Mouse (Mus musculus): ENCODE results near the gene Cpm. TPM values are rescaled to one million over a fixed set of nuclear protein-coding genes. Genes with fewer than 3 reads are reported as not detected.

The Cpm gene
- total RNA-seq, 1 experiment = 4.8 TPM

GRCm38 (mm10) chr10:117593041-117593570 lies 36.2 kb upstream of the Cpm start:
- Histone ChIP-seq H3K27ac (ENCODE audit: insufficient read depth, low read depth, low read length, poor library complexity, severe bottlenecking) (no peak overlapping the region), H3K9me3 (ENCODE audit: control insufficient read depth, insufficient read depth, low read depth, low read length) (no peaks in the 10 kb centered on the region), H3K36me3 (ENCODE audit: control insufficient read depth, insufficient read depth, low read length, poor library complexity, severe bottlenecking) (no peaks in the 10 kb centered on the region), H3K4me1 (ENCODE audit: control insufficient read depth in 2 of 2, insufficient read depth in 2 of 2, low read length in 2 of 2, poor library complexity in 1 of 2) (no peaks in the 10 kb centered on the region), H3K9ac (ENCODE audit: insufficient read depth, low read depth, low read length, poor library complexity, severe bottlenecking) (no peak overlapping the region), H3K4me3 (ENCODE audit: insufficient read depth in 1 of 2, low read depth in 1 of 2, low read length in 2 of 2, poor library complexity in 1 of 2, severe bottlenecking in 1 of 2) (no peak overlapping the region)
- in situ Hi-C loops (cut with MboI; ENCODE audit: low sequenced_read_pairs in 2 of 2, unreplicated experiment in 2 of 2) = no loop called here
- TF ChIP-seq MAFK (IDR thresholded peaks at IDR 0.05; ENCODE audit: insufficient read depth, low read depth, low read length) = no peak
- no peak for TF ChIP-seq CHD2 (IDR thresholded peaks at IDR 0.05; ENCODE audit: low read depth, low read length)
- no peak for TF ChIP-seq HCFC1 (IDR thresholded peaks at IDR 0.05; ENCODE audit: borderline replicate concordance, insufficient read depth, low read length)
- TF ChIP-seq ZC3H11A (IDR thresholded peaks at IDR 0.05; ENCODE audit: borderline replicate concordance, low read depth, low read length) = no peak
- no peak for TF ChIP-seq ZNF384 (IDR thresholded peaks at IDR 0.05; ENCODE audit: low read depth, low read length)
- DNase-seq (ENCODE audit: low read depth, low spot score) = no peak

GRCm38 (mm10) chr10:117593857-117594256 lies 35.4 kb upstream of the Cpm start:
- no peaks in the 10 kb centered on the region for H3K9me3 ChIP-seq (ENCODE audit: control insufficient read depth, insufficient read depth, low read depth, low read length)
- TF ChIP-seq ZNF384 (IDR thresholded peaks at IDR 0.05; ENCODE audit: low read depth, low read length) (no peak), CHD2 (IDR thresholded peaks at IDR 0.05; ENCODE audit: low read depth, low read length) (no peak), MAFK (IDR thresholded peaks at IDR 0.05; ENCODE audit: insufficient read depth, low read depth, low read length) (no peak), ZC3H11A (IDR thresholded peaks at IDR 0.05; ENCODE audit: borderline replicate concordance, low read depth, low read length) (no peak), HCFC1 (IDR thresholded peaks at IDR 0.05; ENCODE audit: borderline replicate concordance, insufficient read depth, low read length) (no peak)
- in situ Hi-C loops (cut with MboI; ENCODE audit: low sequenced_read_pairs in 2 of 2, unreplicated experiment in 2 of 2) = no loop called here
- DNase-seq (ENCODE audit: low read depth, low spot score) = no peak
- H3K4me3 ChIP-seq (ENCODE audit: insufficient read depth in 1 of 2, low read depth in 1 of 2, low read length in 2 of 2, poor library complexity in 1 of 2, severe bottlenecking in 1 of 2) = no peak overlapping the region
- no peak overlapping the region for H3K27ac ChIP-seq (ENCODE audit: insufficient read depth, low read depth, low read length, poor library complexity, severe bottlenecking)
- no peaks in the 10 kb centered on the region for H3K36me3 ChIP-seq (ENCODE audit: control insufficient read depth, insufficient read depth, low read length, poor library complexity, severe bottlenecking)
- H3K9ac ChIP-seq (ENCODE audit: insufficient read depth, low read depth, low read length, poor library complexity, severe bottlenecking) = no peak overlapping the region
- no peaks in the 10 kb centered on the region for H3K4me1 ChIP-seq (ENCODE audit: control insufficient read depth in 2 of 2, insufficient read depth in 2 of 2, low read length in 2 of 2, poor library complexity in 1 of 2)

- no peaks in the 10 kb centered on the region for H3K9me3 ChIP-seq (ENCODE audit: control insufficient read depth, insufficient read depth, low read depth, low read length)
- no peak overlapping the region for H3K4me3 ChIP-seq (ENCODE audit: insufficient read depth in 1 of 2, low read depth in 1 of 2, low read length in 2 of 2, poor library complexity in 1 of 2, severe bottlenecking in 1 of 2)
- TF ChIP-seq MAFK (IDR thresholded peaks at IDR 0.05; ENCODE audit: insufficient read depth, low read depth, low read length) = no peak
- no peak for TF ChIP-seq HCFC1 (IDR thresholded peaks at IDR 0.05; ENCODE audit: borderline replicate concordance, insufficient read depth, low read length)
- TF ChIP-seq ZNF384 (IDR thresholded peaks at IDR 0.05; ENCODE audit: low read depth, low read length) = no peak
- TF ChIP-seq CHD2 (IDR thresholded peaks at IDR 0.05; ENCODE audit: low read depth, low read length) = no peak
- no peak for TF ChIP-seq ZC3H11A (IDR thresholded peaks at IDR 0.05; ENCODE audit: borderline replicate concordance, low read depth, low read length)
- no peak for DNase-seq (ENCODE audit: low read depth, low spot score)
- in situ Hi-C loops (cut with MboI; ENCODE audit: low sequenced_read_pairs in 2 of 2, unreplicated experiment in 2 of 2) = no loop called here
- no peak overlapping the region for H3K9ac ChIP-seq (ENCODE audit: insufficient read depth, low read depth, low read length, poor library complexity, severe bottlenecking)
- H3K36me3 ChIP-seq (ENCODE audit: control insufficient read depth, insufficient read depth, low read length, poor library complexity, severe bottlenecking) = no peaks in the 10 kb centered on the region
- no peak overlapping the region for H3K27ac ChIP-seq (ENCODE audit: insufficient read depth, low read depth, low read length, poor library complexity, severe bottlenecking)
- H3K4me1 ChIP-seq (ENCODE audit: control insufficient read depth in 2 of 2, insufficient read depth in 2 of 2, low read length in 2 of 2, poor library complexity in 1 of 2) = peaks cover 0 to 2% of the 10 kb centered on the region in 2 experiments; a peak in 1 of 4 replicates
Measured at GRCm38 (mm10) chr10:117594291-117594850, 34.9 kb upstream of the Cpm start.

- H3K4me1 ChIP-seq (ENCODE audit: control insufficient read depth in 2 of 2, insufficient read depth in 2 of 2, low read length in 2 of 2, poor library complexity in 1 of 2) = peaks cover 0 to 2% of the 10 kb centered on the region in 2 experiments; a peak in 1 of 4 replicates
- H3K9ac ChIP-seq (ENCODE audit: insufficient read depth, low read depth, low read length, poor library complexity, severe bottlenecking) = no peak overlapping the region
- in situ Hi-C loops (cut with MboI; ENCODE audit: low sequenced_read_pairs in 2 of 2, unreplicated experiment in 2 of 2) = no loop called here
- no peak for TF ChIP-seq ZC3H11A (IDR thresholded peaks at IDR 0.05; ENCODE audit: borderline replicate concordance, low read depth, low read length)
- no peak for TF ChIP-seq ZNF384 (IDR thresholded peaks at IDR 0.05; ENCODE audit: low read depth, low read length)
- no peak for TF ChIP-seq HCFC1 (IDR thresholded peaks at IDR 0.05; ENCODE audit: borderline replicate concordance, insufficient read depth, low read length)
- TF ChIP-seq MAFK (IDR thresholded peaks at IDR 0.05; ENCODE audit: insufficient read depth, low read depth, low read length) = no peak
- TF ChIP-seq CHD2 (IDR thresholded peaks at IDR 0.05; ENCODE audit: low read depth, low read length) = no peak
- no peak for DNase-seq (ENCODE audit: low read depth, low spot score)
- no peak overlapping the region for H3K4me3 ChIP-seq (ENCODE audit: insufficient read depth in 1 of 2, low read depth in 1 of 2, low read length in 2 of 2, poor library complexity in 1 of 2, severe bottlenecking in 1 of 2)
- no peaks in the 10 kb centered on the region for H3K36me3 ChIP-seq (ENCODE audit: control insufficient read depth, insufficient read depth, low read length, poor library complexity, severe bottlenecking)
- H3K27ac ChIP-seq (ENCODE audit: insufficient read depth, low read depth, low read length, poor library complexity, severe bottlenecking) = no peak overlapping the region
- no peaks in the 10 kb centered on the region for H3K9me3 ChIP-seq (ENCODE audit: control insufficient read depth, insufficient read depth, low read depth, low read length)
Measured at GRCm38 (mm10) chr10:117594913-117595312, 34.4 kb upstream of the Cpm start.
